Mouse (Mus musculus) cortical plate, adult 2 months (tissue): ENCODE results near the gene Nrxn2.

ENCODE experiments used
- CTCF ChIP-seq: fragments of 200-500 bp; IDR thresholded peaks from 2 replicates; pipeline ENCODE4 v1.5.1; 2011; ENCODE audit warnings: mild to moderate bottlenecking, control low read depth, low read length; ENCODE audit not compliant: insufficient read depth; ENCODE audit errors: extremely low read depth
- POLR2A ChIP-seq: fragments of 200-500 bp; IDR thresholded peaks from 2 replicates; pipeline ENCODE4 v1.6.1; 2011; ENCODE audit warnings: mild to moderate bottlenecking, low read length, control low read depth; ENCODE audit not compliant: insufficient read depth; ENCODE audit errors: extremely low read depth

DNA sequence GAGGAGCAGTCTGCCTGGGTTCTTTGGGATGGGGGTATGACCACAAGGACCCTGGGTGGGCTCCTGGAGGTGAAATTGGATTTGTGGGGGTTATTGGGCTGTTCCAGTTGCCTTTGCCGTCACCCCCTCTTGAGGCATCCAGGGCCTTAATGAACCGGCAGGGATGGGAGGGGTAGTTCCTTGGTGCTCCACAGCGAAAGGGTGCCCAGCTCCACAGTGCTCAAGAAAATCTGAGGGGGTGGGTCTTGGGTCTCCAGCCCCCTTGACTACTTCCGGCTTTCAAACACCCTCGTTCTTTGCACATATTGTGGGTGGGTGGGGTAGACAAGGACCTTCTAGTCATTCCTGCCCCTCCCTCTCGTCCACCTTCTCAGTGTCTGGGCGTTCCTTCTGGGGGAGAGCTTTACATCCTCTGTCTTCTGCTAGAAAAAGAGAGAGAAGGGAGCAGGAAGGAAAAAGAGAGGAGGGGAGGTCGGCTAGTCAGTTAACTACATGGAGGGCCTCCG, 1.3 kb downstream of the Nrxn2 start:
- TF ChIP-seq CTCF (no peak), POLR2A (no peak)
